ENCODE assay signal across 19 mouse cellular contexts in genomic region chr13:97640236-97640635, GRCm38 (mm10).
"Had no signal": no experiment of that assay in that cellular context is flagged by ENCODE, and none has a peak within 500 bp of the region (broad histone marks: within the 10 kb centered on the region; RNA-seq: fewer than 3 reads in every experiment).

No protein-coding gene starts in this region.

- H3K9me3 ChIP-seq: liver, embryonic 15.5 days; stomach, embryonic 15.5 days had no signal

- ATAC-seq: liver, postnatal 0 days; lung, postnatal 0 days; midbrain, embryonic 16.5 days had no signal

- H3K27ac ChIP-seq: liver, embryonic 15.5 days; lung, embryonic 15.5 days; midbrain, embryonic 10.5 days; midbrain, embryonic 12.5 days; neural tube, embryonic 13.5 days; neural tube, embryonic 15.5 days; stomach, embryonic 15.5 days; stomach, postnatal 0 days had no signal

- H3K4me3 ChIP-seq: liver, embryonic 15.5 days; lung, embryonic 15.5 days; midbrain, embryonic 10.5 days; midbrain, embryonic 12.5 days; myocyte; neural tube, embryonic 13.5 days; neural tube, embryonic 15.5 days; stomach, embryonic 15.5 days had no signal

- H3K36me3 ChIP-seq: liver, embryonic 15.5 days; lung, embryonic 15.5 days; midbrain, embryonic 10.5 days; midbrain, embryonic 12.5 days; neural tube, embryonic 13.5 days; neural tube, embryonic 15.5 days; stomach, embryonic 15.5 days had no signal

- H3K27me3 ChIP-seq: liver, embryonic 15.5 days; lung, embryonic 15.5 days; midbrain, embryonic 12.5 days; neural tube, embryonic 13.5 days; neural tube, embryonic 15.5 days; stomach, embryonic 15.5 days had no signal

- H3K4me2 ChIP-seq: liver, embryonic 15.5 days; lung, embryonic 15.5 days; midbrain, embryonic 12.5 days; neural tube, embryonic 13.5 days; neural tube, embryonic 15.5 days; stomach, embryonic 15.5 days had no signal

- DNase-seq: liver, postnatal 0 days; lung, adult 2 months; lung, postnatal 4 days; midbrain, embryonic 14.5 days; right cerebral cortex, postnatal 14 days; thymus, adult 2 months; thymus, postnatal 25 days; thymus, postnatal 4 days had no signal

- H3K9ac ChIP-seq: liver, embryonic 15.5 days; liver, postnatal 0 days; lung, embryonic 15.5 days; midbrain, embryonic 12.5 days; neural tube, embryonic 13.5 days; neural tube, embryonic 15.5 days; stomach, embryonic 15.5 days had no signal

- H3K4me1 ChIP-seq: liver, embryonic 15.5 days; neural tube, embryonic 15.5 days; stomach, embryonic 15.5 days had no signal
